Comparison of ENCODE assay signal across 13 mouse cellular contexts in genomic region chr11:74550615-74551102, GRCm38 (mm10).
DNase-seq lines count a peak whose midpoint lies in the region; ATAC-seq and TF ChIP-seq lines count a peak whose summit lies in the region.
"Had no signal": no experiment of that assay in that cellular context is flagged by ENCODE, and none has a peak within 500 bp of the region (broad histone marks: within the 10 kb centered on the region; RNA-seq: fewer than 3 reads in every experiment).

No protein-coding gene starts in this region.

- peaks cover 25% of the 10 kb centered on the region for H3K4me1 ChIP-seq in liver, postnatal 0 days (ENCODE audit: insufficient read depth)
- H3K4me1 ChIP-seq in liver, embryonic 11.5 days (replicated peaks; ENCODE audit: control insufficient read depth, insufficient read depth, low read length): peaks cover 42% of the 10 kb centered on the region
- peaks cover 17% of the 10 kb centered on the region for H3K4me1 ChIP-seq in ES-Bruce4 (ENCODE audit: control insufficient read depth, insufficient read depth, low read length)

- H3K27me3 ChIP-seq in liver, postnatal 0 days (ENCODE audit: insufficient read depth, low read length): no peaks in the 10 kb centered on the region
- H3K27me3 ChIP-seq in liver, embryonic 11.5 days (replicated peaks; ENCODE audit: control insufficient read depth, insufficient read depth, low read length): no peaks in the 10 kb centered on the region
- H3K27me3 ChIP-seq in ES-Bruce4 (ENCODE audit: control insufficient read depth, insufficient read depth, low read length, poor library complexity, severe bottlenecking): no peaks in the 10 kb centered on the region

- H3K4me3 ChIP-seq in liver, postnatal 0 days (ENCODE audit: low read depth, low read length): no peak overlapping the region
- H3K4me3 ChIP-seq in liver, embryonic 11.5 days (ENCODE audit: low read depth, low read length): no peak overlapping the region
- no peak overlapping the region for H3K4me3 ChIP-seq in ES-Bruce4 (ENCODE audit: low read depth, low read length)
- H3K4me3 ChIP-seq: hindbrain, embryonic 10.5 days; limb, embryonic 12.5 days; myocyte had no signal

- no peak for TF ChIP-seq EP300 in liver, postnatal 0 days (IDR thresholded peaks at IDR 0.05; ENCODE audit: low read depth)
- TF ChIP-seq EP300 in ES-Bruce4 (IDR thresholded peaks at IDR 0.05; ENCODE audit: insufficient read depth, low read depth, low read length): peak; percentile 75

- no peak for ATAC-seq in liver, postnatal 0 days
- no peak for ATAC-seq in liver, embryonic 11.5 days (replicated peaks; ENCODE audit: low FRiP score)

- peak; percentile 41 for TF ChIP-seq CTCF in liver, postnatal 0 days (IDR thresholded peaks at IDR 0.05; ENCODE audit: low read depth)
- peak; percentile 36 for TF ChIP-seq CTCF in ES-Bruce4 (IDR thresholded peaks at IDR 0.05; ENCODE audit: low read depth, low read length)

- no peak for TF ChIP-seq POLR2A in ES-Bruce4 (IDR thresholded peaks at IDR 0.05; ENCODE audit: insufficient read depth, low read length)

- H3K9ac ChIP-seq in liver, postnatal 0 days (replicated peaks): no peak overlapping the region
- no peak overlapping the region for H3K9ac ChIP-seq in liver, embryonic 11.5 days (ENCODE audit: low read depth, low read length)
- no peak overlapping the region for H3K9ac ChIP-seq in ES-Bruce4 (ENCODE audit: low read depth, poor library complexity, severe bottlenecking)
- H3K9ac ChIP-seq: limb, embryonic 12.5 days had no signal

- H3K9me3 ChIP-seq in liver, postnatal 0 days (ENCODE audit: low read length): no peaks in the 10 kb centered on the region
- H3K9me3 ChIP-seq in liver, embryonic 11.5 days (ENCODE audit: control insufficient read depth, low read length): no peaks in the 10 kb centered on the region
- H3K9me3 ChIP-seq in ES-Bruce4 (replicated peaks; ENCODE audit: control insufficient read depth, insufficient read depth, low read length, poor library complexity, severe bottlenecking): peaks cover 1% of the 10 kb centered on the region; the same call in 1 of the 2 replicates
- H3K9me3 ChIP-seq: hindbrain, embryonic 10.5 days; limb, embryonic 12.5 days had no signal

- 46% methylated on average over 5 of the region's 5 CpGs for WGBS in liver, postnatal 0 days (ENCODE audit: insufficient replicate concordance)
- 66% methylated on average over 5 of the region's 5 CpGs for WGBS in liver, embryonic 11.5 days

- H3K4me2 ChIP-seq in liver, postnatal 0 days (ENCODE audit: low read depth, low read length): no peak overlapping the region
- H3K4me2 ChIP-seq in liver, embryonic 11.5 days: no peak overlapping the region
- H3K4me2 ChIP-seq: limb, embryonic 12.5 days had no signal

- no peaks in the 10 kb centered on the region for H3K36me3 ChIP-seq in liver, postnatal 0 days (replicated peaks; ENCODE audit: insufficient read depth, low read length)
- no peaks in the 10 kb centered on the region for H3K36me3 ChIP-seq in liver, embryonic 11.5 days (ENCODE audit: control insufficient read depth, insufficient read depth, low read length)
- H3K36me3 ChIP-seq in ES-Bruce4 (ENCODE audit: control insufficient read depth, insufficient read depth, low read length, poor library complexity, severe bottlenecking): no peaks in the 10 kb centered on the region
- H3K36me3 ChIP-seq: hindbrain, embryonic 10.5 days; limb, embryonic 12.5 days had no signal

- intact Hi-C loops in heart, postnatal 10 days (cut with DNase I): no loop called here

- no peak overlapping the region for H3K27ac ChIP-seq in liver, postnatal 0 days (ENCODE audit: low read depth)
- H3K27ac ChIP-seq in liver, embryonic 11.5 days (ENCODE audit: low read depth, low read length): no peak overlapping the region
- peak overlapping the region; percentile 7 for H3K27ac ChIP-seq in ES-Bruce4 (ENCODE audit: insufficient read depth, low read length)
- H3K27ac ChIP-seq: hindbrain, embryonic 10.5 days; limb, embryonic 12.5 days had no signal

- peak; percentile 41 to 45 for DNase-seq in heart, postnatal 10 days
- DNase-seq in heart, adult 18-20 months: no peak
- no peak for DNase-seq in liver, postnatal 0 days
- no peak for DNase-seq in liver, embryonic 11.5 days (ENCODE audit: low spot score)
- peak; percentile 75 for DNase-seq in fat pad, adult 2 months (ENCODE audit: extremely low read depth, low read depth, low spot score)
- DNase-seq in testis, postnatal 14 days (ENCODE audit: low spot score): no peak
- DNase-seq: adrenal gland, postnatal 25 days; gastrocnemius, postnatal 25 days; right cerebral cortex, postnatal 25 days had no signal

Comparison
In these comparisons a context has a peak if more than half of its experiments do, and no peak if none do; other contexts are left out.
1. DNase-seq: peak in heart, postnatal 10 days (2 of 2) and fat pad, adult 2 months (single experiment); none in heart, adult 18-20 months (0 of 2), liver, postnatal 0 days (single experiment), liver, embryonic 11.5 days (single experiment) and testis, postnatal 14 days (single experiment).